Mouse (Mus musculus) bone marrow macrophage, adult 2 months (primary cell): ENCODE measurements around the gene Ubxn6. TPM values are rescaled to one million over a fixed set of nuclear protein-coding genes. Genes with fewer than 3 reads are reported as not detected.

Source experiments
- H3K27ac ChIP-seq: 2 replicates; pipeline ENCODE4 v1.5.1; 2012; ENCODE audit warnings: low read depth, low read length; ENCODE audit not compliant: insufficient read depth
- H3K4me1 ChIP-seq: 2 replicates; pipeline ENCODE4 v1.6.1; 2012; ENCODE audit warnings: low read length; ENCODE audit not compliant: control insufficient read depth, insufficient read depth
- H3K4me3 ChIP-seq: 2 replicates; pipeline ENCODE4 v1.5.1; 2012; ENCODE audit warnings: mild to moderate bottlenecking, low read length, moderate library complexity; ENCODE audit not compliant: insufficient read depth
- CTCF ChIP-seq: IDR thresholded peaks from 2 replicates; pipeline ENCODE4 v1.5.1; 2012; ENCODE audit warnings: low read depth, mild to moderate bottlenecking, low read length, moderate library complexity
- POLR2A ChIP-seq: IDR thresholded peaks from 2 replicates; pipeline ENCODE4 v1.6.1; 2012; ENCODE audit warnings: mild to moderate bottlenecking, low read depth, low read length, borderline replicate concordance
- polyA plus RNA-seq: library from polyadenylated mRNA; stranded (reverse); fragments of >200 nt; gene quantifications from 2 replicates; pipeline ENCODE4 v1.2.4, GENCODE M21; 2012; ENCODE audit not compliant: missing spikeins, insufficient read depth, insufficient read length

Ubxn6 gene
- polyA plus RNA-seq, 1 experiment: 55.7 TPM

- H3K27ac ChIP-seq: no peak overlapping the region
- TF ChIP-seq CTCF (no peak), POLR2A (no peak)
- peaks cover 26% of the 10 kb centered on the region for H3K4me1 ChIP-seq
- H3K4me3 ChIP-seq: no peak overlapping the region
These were observed 56.3 kb downstream of the Ubxn6 start for GRCm38 (mm10) chr17:56018347-56019131.

- peaks cover 20% of the 10 kb centered on the region for H3K4me1 ChIP-seq
- no peak for TF ChIP-seq POLR2A
- no peak for TF ChIP-seq CTCF
- no peak overlapping the region for H3K4me3 ChIP-seq
- no peak overlapping the region for H3K27ac ChIP-seq
These were observed 57.0 kb downstream of the Ubxn6 start for GRCm38 (mm10) chr17:56017848-56018247.

Other genes starting within 250 kb of the Ubxn6 start
- gene Zfp119a, start 196.1 kb downstream of the Ubxn6 start, polyA plus RNA-seq: 4.2 TPM in 2 replicates
- 8.7 and 11.8 TPM in 2 replicates for gene Zfp959, start 182.9 kb downstream of the Ubxn6 start, polyA plus RNA-seq
- gene Zfp119b, start 125.5 kb downstream of the Ubxn6 start, polyA plus RNA-seq: 5.7 and 7.9 TPM in 2 replicates
- 190 and 214 TPM in 2 replicates for gene Ebi3, start 122.4 kb downstream of the Ubxn6 start, polyA plus RNA-seq
- gene Yju2, start 115.9 kb downstream of the Ubxn6 start, polyA plus RNA-seq: 10.9 and 15.3 TPM in 2 replicates
- gene Shd, start 104.6 kb downstream of the Ubxn6 start, polyA plus RNA-seq: not detected in 2 replicates
- gene Fsd1, start 88.5 kb downstream of the Ubxn6 start, polyA plus RNA-seq: not detected in 2 replicates
- gene Stap2, start 69.4 kb downstream of the Ubxn6 start, polyA plus RNA-seq: 0.98 and 1.5 TPM in 2 replicates
- 41.5 and 52.8 TPM in 2 replicates for gene Mpnd, start 69.3 kb downstream of the Ubxn6 start, polyA plus RNA-seq
- 98.2 and 99.0 TPM in 2 replicates for gene Sh3gl1, start 38.4 kb downstream of the Ubxn6 start, polyA plus RNA-seq
- gene Chaf1a, start 34.6 kb downstream of the Ubxn6 start, polyA plus RNA-seq: 11.5 and 14.1 TPM in 2 replicates
- 33.0 and 41.1 TPM in 2 replicates for gene Hdgfl2, start 4.6 kb upstream of the Ubxn6 start, polyA plus RNA-seq
- gene Plin4, start 34.8 kb upstream of the Ubxn6 start, polyA plus RNA-seq: 0.16 TPM in 1 of 2 replicates, not detected in the other
- not detected in 2 replicates for gene Plin5, start 42.6 kb upstream of the Ubxn6 start, polyA plus RNA-seq
- gene Lrg1, start 47.0 kb upstream of the Ubxn6 start, polyA plus RNA-seq: not detected in 2 replicates
- 7.8 and 8.1 TPM in 2 replicates for gene Sema6b, start 65.3 kb upstream of the Ubxn6 start, polyA plus RNA-seq
- 4.7 and 5.4 TPM in 2 replicates for gene Tnfaip8l1, start 87.4 kb upstream of the Ubxn6 start, polyA plus RNA-seq
- gene Mydgf, start 108.9 kb upstream of the Ubxn6 start, polyA plus RNA-seq: 35.2 and 37.4 TPM in 2 replicates
- 22.2 and 25.0 TPM in 2 replicates for gene Dpp9, start 143.9 kb upstream of the Ubxn6 start, polyA plus RNA-seq
- gene Fem1a, start 181.8 kb upstream of the Ubxn6 start, polyA plus RNA-seq: 8.8 and 10.3 TPM in 2 replicates
- gene Ticam1, start 201.8 kb upstream of the Ubxn6 start, polyA plus RNA-seq: 13.5 and 17.6 TPM in 2 replicates
- gene Plin3, start 217.8 kb upstream of the Ubxn6 start, polyA plus RNA-seq: 40.4 and 44.1 TPM in 2 replicates
- gene Arrdc5, start 225.3 kb upstream of the Ubxn6 start, polyA plus RNA-seq: not detected in 2 replicates
- gene Uhrf1, start 228.3 kb upstream of the Ubxn6 start, polyA plus RNA-seq: 23.9 and 29.3 TPM in 2 replicates